Mouse (Mus musculus): ENCODE measurements at regions not wholly inside any gene's neighbourhood (a gene's known extent, or its start where the extent isn't known, plus 50 kb on each side); places are given as distances from the start of the nearest gene placed in this dataset.
"Not testable (repeated sequence)": the region's sequence is repeated elsewhere in the genome, so short reads cannot be mapped to it uniquely, and the experiment has no call there.

DNA sequence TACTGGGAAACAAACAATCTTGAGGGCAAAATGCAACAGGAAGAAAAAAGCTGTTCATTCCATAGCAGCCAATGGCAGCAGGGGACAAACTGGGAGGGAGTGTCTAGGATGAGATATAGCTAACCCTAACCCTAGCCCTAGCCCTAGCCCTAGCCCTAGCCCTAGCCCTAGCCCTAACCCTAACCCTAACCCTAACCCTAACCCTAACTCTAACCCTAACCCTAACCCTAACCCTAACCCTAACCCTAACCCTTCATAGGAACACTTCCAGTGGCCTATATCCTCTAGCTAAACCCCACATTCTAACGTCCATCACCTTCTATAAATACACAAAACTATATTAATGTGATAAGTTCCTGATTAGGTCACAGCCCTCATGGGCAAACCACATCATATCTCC, 567.4 kb downstream of the Isl1 start:
- not testable (repeated sequence) for TF ChIP-seq GATA1 (IDR thresholded peaks at IDR 0.05; ENCODE audit: borderline replicate concordance, low read length); CTCF (IDR thresholded peaks at IDR 0.05; ENCODE audit: low read depth, low read length); TAL1 (conservative IDR thresholded peaks at IDR 0.05; ENCODE audit: low read depth, low read length); GATA2 (IDR thresholded peaks at IDR 0.05; ENCODE audit: borderline replicate concordance, low read depth, low read length)

Measured in G1E (cell line).